Comparison of ENCODE assay signal across 8 mouse cellular contexts in genomic region chr19:46422384-46423338, GRCm38 (mm10). TPM values are rescaled to one million over a fixed set of nuclear protein-coding genes. Genes with fewer than 3 reads are reported as not detected.
DNase-seq lines count a peak whose midpoint lies in the region; ATAC-seq lines count a peak whose summit lies in the region.

No protein-coding gene starts in this region.

- peak; percentile 83 for ATAC-seq in forebrain, embryonic 13.5 days
- ATAC-seq in midbrain, embryonic 11.5 days (ENCODE audit: low FRiP score): no peak
- ATAC-seq in liver, embryonic 12.5 days: no peak

- no peak overlapping the region for H3K9ac ChIP-seq in forebrain, embryonic 13.5 days
- H3K9ac ChIP-seq in midbrain, embryonic 11.5 days (ENCODE audit: low read length): no peak overlapping the region
- no peak overlapping the region for H3K9ac ChIP-seq in liver, embryonic 12.5 days

- no peaks in the 10 kb centered on the region for H3K9me3 ChIP-seq in forebrain, embryonic 13.5 days (replicated peaks)
- H3K9me3 ChIP-seq in midbrain, embryonic 11.5 days (ENCODE audit: control insufficient read depth, low read length): no peaks in the 10 kb centered on the region
- H3K9me3 ChIP-seq in liver, embryonic 12.5 days (replicated peaks): no peaks in the 10 kb centered on the region

- no peaks in the 10 kb centered on the region for H3K27me3 ChIP-seq in forebrain, embryonic 13.5 days
- no peaks in the 10 kb centered on the region for H3K27me3 ChIP-seq in midbrain, embryonic 11.5 days (ENCODE audit: control insufficient read depth, insufficient read depth, low read length)
- H3K27me3 ChIP-seq in liver, embryonic 12.5 days (replicated peaks): no peaks in the 10 kb centered on the region

- H3K4me3 ChIP-seq in forebrain, embryonic 13.5 days: no peak overlapping the region
- no peak overlapping the region for H3K4me3 ChIP-seq in midbrain, embryonic 11.5 days (ENCODE audit: low read depth, low read length)
- no peak overlapping the region for H3K4me3 ChIP-seq in liver, embryonic 12.5 days

- WGBS in forebrain, embryonic 13.5 days: 46% methylated on average over 11 of the region's 11 CpGs
- WGBS in midbrain, embryonic 11.5 days: 51% methylated on average over 11 of the region's 11 CpGs
- WGBS in liver, embryonic 12.5 days (ENCODE audit: insufficient replicate concordance): 61% methylated on average over 11 of the region's 11 CpGs

- no peak overlapping the region for H3K4me2 ChIP-seq in forebrain, embryonic 13.5 days
- H3K4me2 ChIP-seq in midbrain, embryonic 11.5 days: no peak overlapping the region
- H3K4me2 ChIP-seq in liver, embryonic 12.5 days: no peak overlapping the region

- H3K36me3 ChIP-seq in forebrain, embryonic 13.5 days (ENCODE audit: poor library complexity, severe bottlenecking): peaks cover 12% of the 10 kb centered on the region; the same call in 1 of the 2 replicates
- H3K36me3 ChIP-seq in midbrain, embryonic 11.5 days (ENCODE audit: control insufficient read depth, insufficient read depth, low read length): no peaks in the 10 kb centered on the region
- H3K36me3 ChIP-seq in liver, embryonic 12.5 days: peaks cover 11% of the 10 kb centered on the region; the same call in 1 of the 2 replicates

- peak overlapping the region; percentile 65 for H3K27ac ChIP-seq in forebrain, embryonic 13.5 days
- H3K27ac ChIP-seq in midbrain, embryonic 11.5 days (ENCODE audit: low read depth, low read length): peak overlapping the region; percentile 42; the same call in 1 of the 2 replicates
- no peak overlapping the region for H3K27ac ChIP-seq in liver, embryonic 12.5 days

- intact Hi-C loops in heart, postnatal 36 days (cut with DNase I): no loop called here

- H3K4me1 ChIP-seq in forebrain, embryonic 13.5 days: peaks cover 41% of the 10 kb centered on the region
- H3K4me1 ChIP-seq in midbrain, embryonic 11.5 days (ENCODE audit: control insufficient read depth, insufficient read depth, low read length): peaks cover 8% of the 10 kb centered on the region
- peaks cover 5% of the 10 kb centered on the region; the same call in 1 of the 2 replicates for H3K4me1 ChIP-seq in liver, embryonic 12.5 days

- DNase-seq in heart, adult 11 months: peak; percentile 89
- no peak for DNase-seq in heart, postnatal 36 days
- DNase-seq in cerebellum, adult 11-12 months: peak; percentile 92
- DNase-seq in midbrain, embryonic 11.5 days (ENCODE audit: low spot score, missing footprints): no peak
- no peak for DNase-seq in thymus, postnatal 36 days
- no peak for DNase-seq in adrenal gland, postnatal 10 days

RNA-seq across cellular contexts. Expression of gene Sufu, which starts 26.0 kb away (rescaled TPM):
- 10 to 100 TPM; 10.8 to 12.7 TPM for total RNA-seq in heart, postnatal 36 days (2021)
- polyA plus RNA-seq in forebrain, embryonic 13.5 days (2015; fragmentation: Nextera tagmentation; extraction: Ambion mirVana): 28.0 and 30.3 TPM in 2 replicates
- polyA plus RNA-seq in midbrain, embryonic 11.5 days (2014; fragmentation: Nextera tagmentation; extraction: Ambion mirVana): 33.7 and 38.7 TPM in 2 replicates
- 12.4 TPM in 2 replicates for polyA plus RNA-seq in liver, embryonic 12.5 days (2016; fragmentation: Nextera tagmentation; extraction: Ambion mirVana)
- 10 to 100 TPM; 21.5 to 23.4 TPM for total RNA-seq in adrenal gland, postnatal 10 days (2021)

RNA-seq across cellular contexts. Expression of gene Actr1a, which starts 27.1 kb away (rescaled TPM):
- 10 to 100 TPM; 88.4 to 97.0 TPM for total RNA-seq in heart, postnatal 36 days (2021)
- 285 and 307 TPM in 2 replicates for polyA plus RNA-seq in forebrain, embryonic 13.5 days (2015; fragmentation: Nextera tagmentation; extraction: Ambion mirVana)
- polyA plus RNA-seq in midbrain, embryonic 11.5 days (2014; fragmentation: Nextera tagmentation; extraction: Ambion mirVana): 228 and 233 TPM in 2 replicates
- polyA plus RNA-seq in liver, embryonic 12.5 days (2016; fragmentation: Nextera tagmentation; extraction: Ambion mirVana): 71.5 and 72.9 TPM in 2 replicates
- 100 to 1,000 TPM; 100 to 106 TPM for total RNA-seq in adrenal gland, postnatal 10 days (2021)

Comparison
In these comparisons a context has a peak if more than half of its experiments do, and no peak if none do; other contexts are left out.
1. DNase-seq: peak in heart, adult 11 months (single experiment) and cerebellum, adult 11-12 months (single experiment); none in heart, postnatal 36 days (0 of 2), midbrain, embryonic 11.5 days (single experiment), thymus, postnatal 36 days (0 of 2) and adrenal gland, postnatal 10 days (single experiment).